Mouse (Mus musculus): ENCODE data around the gene Trpm3. TPM values are rescaled to one million over a fixed set of nuclear protein-coding genes. Genes with fewer than 3 reads are reported as not detected.

The Trpm3 gene
- total and polyA plus RNA-seq, 2 experiments from 2014 or later: 0.52 to 0.95 TPM

DNA sequence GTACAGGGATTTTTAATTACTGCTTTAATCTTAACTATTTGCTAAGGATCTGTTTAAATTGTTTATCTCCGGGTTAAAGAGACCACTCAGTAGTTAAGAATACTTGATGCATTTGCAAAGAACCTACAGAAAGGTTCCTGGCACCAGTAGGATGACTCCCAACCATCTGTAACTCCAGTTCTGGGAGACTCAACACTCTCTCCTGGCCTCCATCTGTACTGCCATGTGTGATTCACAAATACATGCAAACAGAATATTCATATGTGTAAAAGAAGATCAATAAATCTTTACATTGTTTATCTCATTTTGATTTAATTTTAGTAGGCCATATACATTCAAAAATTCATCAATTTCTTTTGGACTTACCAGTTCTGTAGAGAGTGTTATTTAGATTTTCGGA, 731.0 kb downstream of the Trpm3 start:
- ATAC-seq (ENCODE audit: insufficient read depth, low read depth) (no peak), DNase-seq (ENCODE audit: low spot score) (no peak)
- no peaks in the 10 kb centered on the region for H3K27me3 ChIP-seq (ENCODE audit: control insufficient read depth, insufficient read depth, low read length)
- no peaks in the 10 kb centered on the region for H3K4me1 ChIP-seq (ENCODE audit: control insufficient read depth, insufficient read depth)
- H3K4me3 ChIP-seq (ENCODE audit: low read depth, low read length): no peak overlapping the region
- H3K27ac ChIP-seq (ENCODE audit: low read depth): no peak overlapping the region
- WGBS: 78% methylated on average over 2 of the region's 2 CpGs
- no peaks in the 10 kb centered on the region for H3K9me3 ChIP-seq (replicated peaks; ENCODE audit: control insufficient read depth, low read length)
- no peaks in the 10 kb centered on the region for H3K36me3 ChIP-seq (replicated peaks; ENCODE audit: control insufficient read depth, insufficient read depth, low read length)
- H3K9ac ChIP-seq (replicated peaks; ENCODE audit: low read depth, low read length): no peak overlapping the region
- H3K4me2 ChIP-seq (ENCODE audit: low read depth, low read length): no peak overlapping the region
- TF ChIP-seq EP300 (IDR thresholded peaks at IDR 0.05; ENCODE audit: low read depth) (no peak), CTCF (IDR thresholded peaks at IDR 0.05; ENCODE audit: low read depth) (no peak)

DNA sequence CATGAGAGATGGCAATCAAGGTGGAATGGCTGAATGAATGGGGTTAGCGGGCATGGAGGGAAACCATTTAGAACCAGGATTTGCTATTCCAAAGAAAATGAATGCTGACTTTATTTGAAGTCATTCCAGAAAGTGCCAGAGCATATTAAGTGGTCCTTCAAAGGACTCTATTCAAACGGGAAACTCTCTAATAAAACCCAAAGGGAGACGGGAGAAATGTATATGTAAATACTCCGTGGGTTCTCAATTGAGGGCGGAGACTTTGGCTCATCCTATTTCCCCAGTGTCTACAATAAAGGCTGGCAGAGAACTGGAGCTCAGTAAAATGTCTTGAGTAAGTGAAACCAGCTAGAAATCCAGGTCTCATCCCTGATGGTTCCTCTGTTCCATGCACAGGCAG, 733.6 kb downstream of the Trpm3 start:
- Histone ChIP-seq H3K4me1 (ENCODE audit: control insufficient read depth, insufficient read depth) (no peaks in the 10 kb centered on the region), H3K36me3 (replicated peaks; ENCODE audit: control insufficient read depth, insufficient read depth, low read length) (no peaks in the 10 kb centered on the region), H3K9me3 (replicated peaks; ENCODE audit: control insufficient read depth, low read length) (no peaks in the 10 kb centered on the region), H3K4me2 (ENCODE audit: low read depth, low read length) (no peak overlapping the region), H3K9ac (replicated peaks; ENCODE audit: low read depth, low read length) (no peak overlapping the region), H3K4me3 (ENCODE audit: low read depth, low read length) (no peak overlapping the region), H3K27ac (ENCODE audit: low read depth) (no peak overlapping the region), H3K27me3 (ENCODE audit: control insufficient read depth, insufficient read depth, low read length) (no peaks in the 10 kb centered on the region)
- no peak for DNase-seq (ENCODE audit: low spot score)
- TF ChIP-seq CTCF (IDR thresholded peaks at IDR 0.05; ENCODE audit: low read depth) (no peak), EP300 (IDR thresholded peaks at IDR 0.05; ENCODE audit: low read depth) (no peak)
- WGBS: 62% methylated on average over 5 of the region's 5 CpGs
- no peak for ATAC-seq (ENCODE audit: insufficient read depth, low read depth)

DNA sequence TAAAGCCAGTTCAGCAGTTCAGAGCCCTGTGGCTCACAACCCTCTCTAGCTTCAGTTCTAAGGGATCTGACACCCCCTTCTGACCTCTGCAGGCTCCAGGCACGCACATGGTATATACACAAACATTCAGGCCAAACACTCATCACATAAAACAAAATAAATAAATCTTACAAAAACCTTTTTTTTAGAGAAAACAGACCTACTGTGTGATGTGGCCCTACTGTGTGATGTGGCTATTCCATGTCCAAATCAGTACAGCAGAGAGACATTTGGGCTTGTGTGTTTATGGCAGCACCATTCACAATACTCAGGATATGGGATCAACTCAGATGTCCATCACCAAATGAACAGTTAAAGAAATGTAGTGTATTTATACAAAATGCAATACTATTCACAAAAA, 741.4 kb downstream of the Trpm3 start:
- Histone ChIP-seq H3K4me3 (ENCODE audit: low read depth, low read length) (no peak overlapping the region), H3K27ac (ENCODE audit: low read depth) (no peak overlapping the region), H3K27me3 (ENCODE audit: control insufficient read depth, insufficient read depth, low read length) (no peaks in the 10 kb centered on the region), H3K9me3 (replicated peaks; ENCODE audit: control insufficient read depth, low read length) (no peaks in the 10 kb centered on the region), H3K36me3 (replicated peaks; ENCODE audit: control insufficient read depth, insufficient read depth, low read length) (no peaks in the 10 kb centered on the region), H3K4me1 (ENCODE audit: control insufficient read depth, insufficient read depth) (no peaks in the 10 kb centered on the region), H3K4me2 (ENCODE audit: low read depth, low read length) (no peak overlapping the region), H3K9ac (replicated peaks; ENCODE audit: low read depth, low read length) (no peak overlapping the region)
- WGBS: 56% methylated on average over 1 of the region's 1 CpGs
- TF ChIP-seq CTCF (IDR thresholded peaks at IDR 0.05; ENCODE audit: low read depth) (no peak), EP300 (IDR thresholded peaks at IDR 0.05; ENCODE audit: low read depth) (no peak)
- no peak for ATAC-seq (ENCODE audit: insufficient read depth, low read depth)
- DNase-seq (ENCODE audit: low spot score): no peak

DNA sequence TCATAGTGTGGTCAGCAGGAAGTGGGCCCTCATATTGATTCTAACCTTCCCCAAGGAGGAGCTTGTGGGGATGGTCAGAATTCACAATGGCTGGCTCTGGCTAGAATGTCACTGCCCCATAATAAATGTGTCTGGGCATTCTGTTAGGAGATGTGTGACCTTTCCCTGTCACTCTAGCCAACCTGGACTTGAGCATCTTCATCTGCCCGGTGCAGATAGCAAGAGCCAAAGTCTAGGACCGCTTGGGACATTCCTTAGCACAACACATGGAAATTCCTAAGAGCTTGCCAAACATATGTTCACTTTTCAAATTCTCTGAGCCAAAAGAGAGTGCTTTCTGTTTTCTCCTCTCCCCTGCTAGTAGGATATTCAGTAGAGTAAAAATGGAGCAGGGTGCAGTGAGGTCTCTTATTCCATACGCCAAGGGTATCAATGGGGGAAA, 743.8 kb downstream of the Trpm3 start:
- H3K4me2 ChIP-seq (ENCODE audit: low read depth, low read length): no peak overlapping the region
- 63% methylated on average over 3 of the region's 3 CpGs for WGBS
- H3K9ac ChIP-seq (replicated peaks; ENCODE audit: low read depth, low read length): no peak overlapping the region
- no peak overlapping the region for H3K27ac ChIP-seq (ENCODE audit: low read depth)
- no peak overlapping the region for H3K4me3 ChIP-seq (ENCODE audit: low read depth, low read length)
- no peaks in the 10 kb centered on the region for H3K27me3 ChIP-seq (ENCODE audit: control insufficient read depth, insufficient read depth, low read length)
- H3K36me3 ChIP-seq (replicated peaks; ENCODE audit: control insufficient read depth, insufficient read depth, low read length): no peaks in the 10 kb centered on the region
- ATAC-seq (ENCODE audit: insufficient read depth, low read depth) (no peak), DNase-seq (ENCODE audit: low spot score) (no peak)
- TF ChIP-seq EP300 (IDR thresholded peaks at IDR 0.05; ENCODE audit: low read depth) (no peak), CTCF (IDR thresholded peaks at IDR 0.05; ENCODE audit: low read depth) (no peak)
- no peaks in the 10 kb centered on the region for H3K4me1 ChIP-seq (ENCODE audit: control insufficient read depth, insufficient read depth)
- H3K9me3 ChIP-seq (replicated peaks; ENCODE audit: control insufficient read depth, low read length): no peaks in the 10 kb centered on the region

DNA sequence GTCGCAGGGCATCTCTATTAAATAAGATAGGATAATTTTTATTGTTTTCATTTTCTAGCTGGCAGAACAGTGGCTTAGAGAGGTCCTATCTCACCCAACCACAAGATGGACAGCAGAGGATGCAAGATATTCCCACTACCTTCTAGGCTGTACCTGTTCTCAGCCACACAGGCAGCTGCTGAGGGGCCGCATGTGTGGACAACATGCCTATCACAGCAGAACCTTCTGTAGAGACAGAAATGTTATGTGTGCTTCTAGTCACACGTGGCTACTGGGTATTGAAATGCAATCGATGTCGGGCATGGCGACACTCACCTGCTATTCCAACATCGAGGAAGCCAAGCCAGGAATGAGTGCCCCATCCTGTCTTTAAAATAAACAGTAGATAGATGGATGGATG, 744.3 kb downstream of the Trpm3 start:
- H3K27me3 ChIP-seq (ENCODE audit: control insufficient read depth, insufficient read depth, low read length): no peaks in the 10 kb centered on the region
- WGBS: 74% methylated on average over 7 of the region's 7 CpGs
- H3K4me2 ChIP-seq (ENCODE audit: low read depth, low read length): no peak overlapping the region
- H3K9ac ChIP-seq (replicated peaks; ENCODE audit: low read depth, low read length): no peak overlapping the region
- H3K9me3 ChIP-seq (replicated peaks; ENCODE audit: control insufficient read depth, low read length): no peaks in the 10 kb centered on the region
- TF ChIP-seq EP300 (IDR thresholded peaks at IDR 0.05; ENCODE audit: low read depth) (no peak), CTCF (IDR thresholded peaks at IDR 0.05; ENCODE audit: low read depth) (no peak)
- no peaks in the 10 kb centered on the region for H3K4me1 ChIP-seq (ENCODE audit: control insufficient read depth, insufficient read depth)
- no peaks in the 10 kb centered on the region for H3K36me3 ChIP-seq (replicated peaks; ENCODE audit: control insufficient read depth, insufficient read depth, low read length)
- no peak overlapping the region for H3K27ac ChIP-seq (ENCODE audit: low read depth)
- ATAC-seq (ENCODE audit: insufficient read depth, low read depth): no peak
- DNase-seq (ENCODE audit: low spot score): no peak
- H3K4me3 ChIP-seq (ENCODE audit: low read depth, low read length): no peak overlapping the region

DNA sequence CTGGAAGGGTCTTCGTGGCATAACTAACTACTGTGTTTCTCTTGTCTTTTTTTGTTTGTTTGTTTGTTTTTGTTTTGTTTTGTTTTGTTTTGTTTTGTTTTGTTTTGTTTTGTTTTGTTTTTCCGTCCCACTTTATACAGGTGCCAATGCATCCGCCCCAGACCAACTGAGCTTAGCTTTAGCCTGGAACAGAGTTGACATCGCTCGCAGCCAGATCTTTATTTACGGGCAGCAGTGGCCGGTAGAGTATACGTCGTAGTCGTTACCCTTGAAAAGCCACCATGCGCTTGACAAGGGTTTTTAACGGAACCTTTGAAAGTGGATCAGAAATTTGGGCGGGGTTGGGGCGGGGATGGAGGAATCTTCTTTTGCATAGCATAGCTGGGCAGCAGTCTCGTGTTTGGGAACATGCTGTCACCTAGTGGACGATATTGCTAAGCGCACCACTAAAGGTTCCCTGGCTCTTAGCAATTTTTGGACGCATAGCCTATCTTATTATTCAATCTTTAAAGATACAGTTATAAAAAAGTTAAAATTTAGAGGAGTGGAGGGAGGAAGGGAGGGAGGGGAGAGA, 745.0 kb downstream of the Trpm3 start:
- Histone ChIP-seq H3K4me3 (ENCODE audit: low read depth, low read length) (peak overlapping the region; percentile 21; the same call in 1 of the 2 replicates), H3K27ac (ENCODE audit: low read depth) (no peak overlapping the region), H3K9ac (replicated peaks; ENCODE audit: low read depth, low read length) (no peak overlapping the region), H3K36me3 (replicated peaks; ENCODE audit: control insufficient read depth, insufficient read depth, low read length) (no peaks in the 10 kb centered on the region), H3K4me2 (ENCODE audit: low read depth, low read length) (peak overlapping the region; percentile 44), H3K27me3 (ENCODE audit: control insufficient read depth, insufficient read depth, low read length) (no peaks in the 10 kb centered on the region), H3K4me1 (ENCODE audit: control insufficient read depth, insufficient read depth) (no peaks in the 10 kb centered on the region), H3K9me3 (replicated peaks; ENCODE audit: control insufficient read depth, low read length) (no peaks in the 10 kb centered on the region)
- peak; percentile 81 for ATAC-seq (ENCODE audit: insufficient read depth, low read depth)
- TF ChIP-seq CTCF (IDR thresholded peaks at IDR 0.05; ENCODE audit: low read depth): peak; percentile 88
- TF ChIP-seq EP300 (IDR thresholded peaks at IDR 0.05; ENCODE audit: low read depth): no peak
- WGBS: 21% methylated on average over 18 of the region's 18 CpGs
- DNase-seq (ENCODE audit: low spot score): peak; percentile 75
